Mouse (Mus musculus) lung, embryonic 15.5 days (tissue): ENCODE measurements around the gene Ppargc1a. TPM values are rescaled to one million over a fixed set of nuclear protein-coding genes. Genes with fewer than 3 reads are reported as not detected.

Experiments
- ATAC-seq: fragments of 200-750 bp; cut with Nextera tagmentation; 2 replicates; pipeline ENCODE4 v1.8.0; 2017; ENCODE audit warnings: moderate number of reproducible peaks, borderline replicate concordance; ENCODE audit not compliant: low FRiP score, low TSS enrichment; ENCODE audit errors: extremely low read depth
- H3K27ac ChIP-seq: fragments of 300-500 bp; sonication (generic); 2 replicates; pipeline ENCODE4 v1.5.1; 2015; ENCODE audit warnings: moderate library complexity, mild to moderate bottlenecking, inconsistent platforms
- H3K27me3 ChIP-seq: fragments of 300-500 bp; sonication (generic); 2 replicates; pipeline ENCODE4 v1.6.1; 2015; ENCODE audit warnings: inconsistent platforms
- H3K36me3 ChIP-seq: fragments of 300-500 bp; sonication (generic); 2 replicates; pipeline ENCODE4 v1.6.1; 2015; ENCODE audit warnings: inconsistent platforms
- H3K4me1 ChIP-seq: fragments of 300-500 bp; sonication (generic); 2 replicates; pipeline ENCODE4 v1.6.1; 2015; ENCODE audit warnings: inconsistent platforms
- H3K4me2 ChIP-seq: fragments of 300-500 bp; sonication (generic); 2 replicates; pipeline ENCODE4 v1.6.1; 2015; ENCODE audit warnings: inconsistent platforms, mild to moderate bottlenecking, moderate library complexity
- H3K4me3 ChIP-seq: fragments of 300-500 bp; sonication (generic); 2 replicates; pipeline ENCODE4 v1.5.1; 2015; ENCODE audit warnings: mild to moderate bottlenecking, inconsistent platforms
- H3K9ac ChIP-seq: fragments of 300-500 bp; sonication (generic); 2 replicates; pipeline ENCODE4 v1.6.1; 2015; ENCODE audit warnings: inconsistent platforms
- H3K9me3 ChIP-seq: fragments of 300-500 bp; sonication (generic); 2 replicates; pipeline ENCODE4 v1.6.1; 2016; ENCODE audit warnings: inconsistent platforms
- WGBS: fragments of 180-500 bp; shearing (Covaris S2); methylation state at CpG from one replicate; pipeline ENCODE4 v1.1.7; 2015; 5-methylcytosine and 5-hydroxymethylcytosine counted together
- polyA plus RNA-seq: library from polyadenylated mRNA; unstranded; fragments of >200 nt; fragmentation: Nextera tagmentation; extraction: Ambion mirVana; gene quantifications from 2 replicates; pipeline ENCODE4 v1.2.1, GENCODE M21; 2015

Gene Ppargc1a
- polyA plus RNA-seq, 1 experiment from 2014 or later, result 6.5 TPM

DNA sequence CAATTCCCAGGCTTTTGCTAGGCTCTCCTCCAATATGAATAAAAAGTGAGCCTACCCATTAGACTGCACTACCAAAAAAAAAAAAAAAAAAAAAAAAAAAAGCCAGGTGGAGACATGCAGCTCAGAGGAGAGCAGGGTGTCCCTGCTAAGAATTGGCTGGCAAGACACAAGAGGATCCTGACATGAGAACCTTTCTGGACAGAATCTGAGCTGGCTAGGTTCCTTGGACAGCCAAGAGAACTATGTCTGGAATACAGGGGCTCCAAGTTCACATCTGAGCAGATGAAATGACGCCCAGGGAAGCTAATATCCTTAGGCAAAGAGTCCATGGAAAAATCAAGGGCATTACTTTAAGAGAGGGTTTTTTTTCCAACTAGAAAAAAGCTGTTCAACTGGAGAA is 33.1 kb downstream of the Ppargc1a start:
- Histone ChIP-seq H3K36me3 (no peaks in the 10 kb centered on the region), H3K4me3 (no peak overlapping the region), H3K4me1 (no peaks in the 10 kb centered on the region), H3K9me3 (no peaks in the 10 kb centered on the region), H3K27me3 (no peaks in the 10 kb centered on the region), H3K27ac (no peak overlapping the region), H3K4me2 (no peak overlapping the region), H3K9ac (no peak overlapping the region)
- no peak for ATAC-seq
- 76% methylated on average over 1 of the region's 1 CpGs for WGBS

DNA sequence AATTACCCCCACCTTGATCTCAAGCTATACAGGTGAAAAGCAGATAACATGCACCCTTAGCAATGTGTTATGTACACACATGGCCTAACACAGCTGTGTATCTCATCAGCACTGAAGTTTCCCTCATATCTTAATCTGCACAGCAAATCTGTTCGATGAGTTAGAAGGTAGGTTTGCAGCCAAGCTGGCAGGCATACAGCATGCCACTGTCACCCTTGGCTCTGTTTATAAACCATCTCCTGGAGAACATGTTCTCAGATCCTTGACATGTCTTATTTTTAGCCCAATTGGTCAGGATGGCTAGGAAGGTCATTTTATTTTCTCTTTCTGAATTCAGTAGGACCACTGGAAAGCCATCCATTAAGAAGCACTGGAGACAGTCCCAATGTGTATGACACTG is 36.2 kb downstream of the Ppargc1a start:
- Histone ChIP-seq H3K9ac (no peak overlapping the region), H3K4me1 (no peaks in the 10 kb centered on the region), H3K9me3 (no peaks in the 10 kb centered on the region), H3K4me2 (no peak overlapping the region), H3K27ac (no peak overlapping the region), H3K4me3 (no peak overlapping the region), H3K36me3 (no peaks in the 10 kb centered on the region), H3K27me3 (no peaks in the 10 kb centered on the region)
- ATAC-seq, result no peak
- 62% methylated on average over 1 of the region's 1 CpGs for WGBS

DNA sequence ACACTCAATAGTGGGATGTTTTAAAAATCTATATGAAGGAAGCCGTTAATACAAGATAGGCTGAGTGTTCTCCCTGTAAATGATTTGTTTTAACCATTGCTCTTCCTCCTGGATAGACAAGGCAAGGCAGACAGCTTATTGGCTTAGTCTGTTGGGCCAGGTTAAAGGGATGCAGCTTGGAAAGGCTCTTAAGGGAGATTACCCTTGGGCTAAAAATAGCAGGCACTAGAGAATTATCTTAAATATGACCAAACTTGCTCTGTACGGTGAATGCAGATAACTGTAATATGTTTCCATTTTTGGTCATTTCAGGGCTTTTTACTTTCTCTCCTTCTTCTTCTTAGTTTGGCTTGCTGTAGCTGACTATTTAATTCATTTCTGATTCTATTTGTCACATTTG is 38.1 kb downstream of the Ppargc1a start:
- no peaks in the 10 kb centered on the region for H3K27me3 ChIP-seq
- no peaks in the 10 kb centered on the region for H3K9me3 ChIP-seq
- no peak overlapping the region for H3K4me2 ChIP-seq
- H3K4me3 ChIP-seq, result no peak overlapping the region
- no peaks in the 10 kb centered on the region for H3K36me3 ChIP-seq
- no peak overlapping the region for H3K9ac ChIP-seq
- ATAC-seq, result no peak
- 46% methylated on average over 2 of the region's 2 CpGs for WGBS
- H3K4me1 ChIP-seq, result no peaks in the 10 kb centered on the region
- H3K27ac ChIP-seq, result no peak overlapping the region

DNA sequence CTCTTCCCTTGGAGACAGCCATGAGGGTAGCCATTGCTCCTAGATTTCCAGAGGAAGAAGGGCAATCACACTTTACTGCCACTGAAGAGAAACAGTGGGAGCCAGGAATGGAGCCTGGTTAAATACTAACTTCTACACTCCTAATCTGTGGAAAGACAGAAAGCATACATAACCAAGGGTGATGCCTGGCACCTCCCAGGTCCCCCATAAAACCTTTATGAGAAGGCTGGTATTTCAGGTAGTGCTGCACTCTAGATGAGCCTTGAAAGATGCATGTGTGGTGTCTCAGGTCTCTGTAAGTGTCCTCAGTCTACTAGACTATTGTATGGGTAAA is 39.4 kb downstream of the Ppargc1a start:
- Histone ChIP-seq H3K4me1 (no peaks in the 10 kb centered on the region), H3K27ac (no peak overlapping the region)

DNA sequence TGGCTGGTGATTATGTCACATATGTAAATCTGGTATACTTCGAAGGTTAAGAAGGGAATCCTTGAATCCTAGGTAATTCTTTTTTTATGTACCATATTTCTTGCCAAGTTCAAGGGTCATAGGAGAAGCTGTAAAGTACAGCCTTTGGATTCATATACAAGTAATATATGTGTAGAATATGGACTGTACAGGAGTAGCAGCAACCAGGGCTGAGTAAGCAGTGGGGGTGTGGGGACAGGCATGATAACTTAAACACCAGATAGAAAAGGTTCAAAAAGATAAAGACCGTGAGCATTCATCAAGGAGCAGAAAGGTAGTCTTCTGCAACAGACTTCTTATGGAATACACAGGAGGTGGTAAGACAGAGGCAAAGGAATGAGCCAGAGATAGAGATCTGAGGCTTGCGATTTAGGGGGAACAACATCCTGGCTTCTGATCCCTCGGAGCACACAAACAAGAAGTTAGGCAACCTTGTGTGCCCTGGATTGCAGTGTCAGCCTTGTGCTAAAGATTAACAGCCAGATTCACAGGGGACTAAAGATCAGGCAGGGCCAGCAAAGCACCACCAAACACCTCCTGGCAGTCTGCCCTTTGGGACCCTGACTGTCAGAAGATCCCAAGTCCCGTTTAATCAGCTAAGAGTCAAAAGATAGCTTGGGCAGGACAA is 39.9 kb downstream of the Ppargc1a start:
- no peak overlapping the region for H3K4me3 ChIP-seq
- ATAC-seq, result no peak
- no peaks in the 10 kb centered on the region for H3K4me1 ChIP-seq
- no peaks in the 10 kb centered on the region for H3K27me3 ChIP-seq
- no peak overlapping the region for H3K4me2 ChIP-seq
- H3K36me3 ChIP-seq, result no peaks in the 10 kb centered on the region
- 70% methylated on average over 5 of the region's 5 CpGs for WGBS
- H3K27ac ChIP-seq, result no peak overlapping the region
- H3K9ac ChIP-seq, result no peak overlapping the region
- H3K9me3 ChIP-seq, result no peaks in the 10 kb centered on the region

More for the DNA sequence above, 39.4 kb downstream of the Ppargc1a start:
- Histone ChIP-seq H3K4me3 (no peak overlapping the region), H3K27me3 (no peaks in the 10 kb centered on the region), H3K9ac (no peak overlapping the region), H3K9me3 (no peaks in the 10 kb centered on the region), H3K36me3 (no peaks in the 10 kb centered on the region), H3K4me2 (no peak overlapping the region)
- no peak for ATAC-seq

DNA sequence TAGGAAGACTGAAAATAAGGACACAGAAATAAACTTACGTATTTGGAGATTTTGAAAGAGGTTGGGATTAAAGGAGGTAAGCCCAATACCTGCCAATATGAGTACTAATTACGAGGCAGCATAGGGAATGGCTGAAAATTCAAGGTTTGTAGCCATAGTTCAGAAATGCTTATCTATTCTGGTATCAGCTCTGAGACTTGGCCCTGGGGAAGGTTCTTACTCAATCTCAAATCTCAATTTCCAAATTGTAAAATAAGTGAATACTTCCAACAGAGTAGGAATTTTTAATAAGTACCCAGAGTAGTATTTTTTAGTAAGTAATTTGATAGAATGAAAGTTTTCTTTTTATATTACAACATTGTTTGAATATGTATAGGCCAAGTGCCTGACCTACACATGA is 41.7 kb downstream of the Ppargc1a start:
- no peaks in the 10 kb centered on the region for H3K27me3 ChIP-seq
- no peaks in the 10 kb centered on the region for H3K9me3 ChIP-seq
- no peak overlapping the region for H3K27ac ChIP-seq
- no peak for ATAC-seq
- H3K4me1 ChIP-seq, result no peaks in the 10 kb centered on the region
- no peaks in the 10 kb centered on the region for H3K36me3 ChIP-seq
- 86% methylated on average over 2 of the region's 2 CpGs for WGBS
- H3K4me3 ChIP-seq, result no peak overlapping the region
- no peak overlapping the region for H3K4me2 ChIP-seq
- H3K9ac ChIP-seq, result no peak overlapping the region

DNA sequence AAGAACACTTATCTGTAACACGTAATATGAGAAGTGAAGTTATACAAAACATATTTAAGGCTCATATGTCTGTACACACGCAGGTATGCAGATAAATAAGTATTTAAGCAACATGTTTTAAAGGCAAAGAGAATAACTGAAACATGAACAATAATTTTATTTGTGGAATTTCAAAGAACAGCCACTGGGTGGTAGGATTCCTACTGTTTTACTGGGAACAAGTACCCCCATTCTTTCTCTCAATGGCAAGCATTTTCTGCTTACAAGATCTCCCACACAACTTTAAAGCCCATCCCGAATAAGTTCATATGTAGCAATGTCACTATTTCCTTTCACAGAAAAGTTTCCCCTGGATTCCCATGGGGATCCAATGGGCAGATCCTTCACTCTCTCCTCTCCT is 46.7 kb downstream of the Ppargc1a start:
- H3K27me3 ChIP-seq, result no peaks in the 10 kb centered on the region
- H3K36me3 ChIP-seq, result no peaks in the 10 kb centered on the region
- H3K4me3 ChIP-seq, result no peak overlapping the region
- H3K9ac ChIP-seq, result no peak overlapping the region
- no peak for ATAC-seq
- WGBS, result 62% methylated on average over 3 of the region's 3 CpGs
- no peak overlapping the region for H3K4me2 ChIP-seq
- H3K4me1 ChIP-seq, result no peaks in the 10 kb centered on the region
- no peak overlapping the region for H3K27ac ChIP-seq
- H3K9me3 ChIP-seq, result no peaks in the 10 kb centered on the region

DNA sequence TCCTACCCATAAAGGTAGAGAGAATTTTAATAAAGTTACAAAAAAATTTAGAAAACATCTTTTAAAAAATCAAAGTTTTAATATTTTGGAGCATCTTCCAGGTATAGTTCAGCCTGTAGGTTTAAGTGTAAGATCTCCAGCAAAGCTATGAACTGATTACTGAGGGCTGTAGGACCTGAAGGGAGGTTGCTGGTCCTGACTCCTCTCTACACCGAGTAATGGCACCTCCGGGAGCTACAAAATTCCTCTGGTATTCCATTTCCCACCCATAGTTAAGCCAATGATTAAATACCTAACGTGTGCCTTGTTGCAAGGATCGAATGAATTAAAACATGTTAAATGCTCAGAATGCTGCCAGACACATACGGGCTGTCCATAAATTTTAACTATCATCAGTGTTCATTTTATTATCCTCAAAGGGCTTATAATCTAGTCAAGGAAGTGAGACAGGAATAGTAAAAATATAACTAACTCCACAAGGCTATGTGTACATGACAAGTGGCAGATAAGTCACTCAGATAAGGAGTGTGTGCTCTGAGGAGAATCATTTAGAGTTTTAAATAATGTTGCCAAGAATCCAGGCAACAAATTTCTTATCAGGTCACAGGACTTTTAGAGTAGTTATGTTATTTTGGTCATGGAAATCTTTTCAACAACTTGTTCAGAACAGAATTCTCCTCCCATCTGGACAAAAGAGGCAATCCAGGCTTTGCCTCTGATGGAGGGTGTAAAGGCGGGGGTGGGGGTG is 49.9 kb downstream of the Ppargc1a start:
- ATAC-seq, result no peak
- 66% methylated on average over 6 of the region's 6 CpGs for WGBS
- H3K4me1 ChIP-seq, result no peaks in the 10 kb centered on the region

DNA sequence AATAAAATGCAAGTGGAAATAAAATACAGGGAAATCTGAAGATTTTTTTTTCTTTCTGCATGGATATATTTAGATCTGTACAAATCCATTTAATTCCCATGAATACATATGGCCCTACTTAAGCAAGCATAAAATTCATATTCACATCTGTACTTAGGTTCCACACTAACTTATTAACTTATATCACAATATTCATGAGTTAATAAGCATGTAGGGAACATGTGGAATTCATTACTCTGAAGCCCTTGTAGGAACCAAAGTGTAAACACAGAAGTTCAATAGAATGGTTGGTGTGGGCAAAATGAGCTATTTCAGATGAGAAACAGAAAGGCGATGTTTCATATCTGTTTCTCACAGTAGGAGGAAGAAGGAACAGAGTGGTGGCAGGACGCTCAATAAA is 62.9 kb downstream of the Ppargc1a start:
- H3K4me3 ChIP-seq, result no peak overlapping the region
- H3K36me3 ChIP-seq, result no peaks in the 10 kb centered on the region
- H3K27ac ChIP-seq, result no peak overlapping the region
- no peaks in the 10 kb centered on the region for H3K4me1 ChIP-seq
- H3K9me3 ChIP-seq, result no peaks in the 10 kb centered on the region
- 86% methylated on average over 2 of the region's 2 CpGs for WGBS
- H3K27me3 ChIP-seq, result no peaks in the 10 kb centered on the region
- H3K9ac ChIP-seq, result no peak overlapping the region
- no peak for ATAC-seq
- no peak overlapping the region for H3K4me2 ChIP-seq

More for the DNA sequence above, 49.9 kb downstream of the Ppargc1a start:
- H3K9ac ChIP-seq, result no peak overlapping the region
- no peaks in the 10 kb centered on the region for H3K9me3 ChIP-seq
- H3K36me3 ChIP-seq, result no peaks in the 10 kb centered on the region
- H3K4me3 ChIP-seq, result no peak overlapping the region
- H3K27ac ChIP-seq, result no peak overlapping the region
- no peaks in the 10 kb centered on the region for H3K27me3 ChIP-seq
- H3K4me2 ChIP-seq, result no peak overlapping the region

DNA sequence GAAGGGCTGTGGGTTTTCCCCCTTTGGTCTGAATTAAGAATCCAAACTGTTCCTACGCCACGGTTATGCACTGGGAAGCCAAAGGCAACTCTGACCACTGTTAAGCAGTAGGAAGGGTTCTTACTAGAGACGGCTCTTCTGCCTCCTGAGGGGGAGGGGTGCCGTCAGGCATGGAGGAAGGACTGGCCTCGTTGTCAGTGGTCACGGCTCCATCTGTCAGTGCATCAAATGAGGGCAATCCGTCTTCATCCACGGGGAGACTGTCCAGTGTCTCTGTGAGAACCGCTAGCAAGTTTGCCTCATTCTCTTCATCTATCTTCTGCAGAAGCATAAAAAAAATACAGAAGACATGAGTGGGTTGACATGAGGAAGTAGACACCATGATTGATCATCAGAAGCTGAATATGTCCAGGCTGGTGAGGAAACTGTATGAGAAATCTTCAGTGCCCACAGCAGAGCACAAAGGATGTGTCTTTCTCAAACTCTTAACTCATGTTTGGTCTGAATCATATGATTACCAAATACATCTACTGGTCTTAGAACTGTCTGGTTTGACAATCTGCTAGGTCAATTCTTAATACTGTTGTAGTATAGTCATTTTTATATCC is 69.5 kb downstream of the Ppargc1a start:
- Histone ChIP-seq H3K4me3 (no peak overlapping the region), H3K27me3 (no peaks in the 10 kb centered on the region), H3K9me3 (no peaks in the 10 kb centered on the region), H3K9ac (no peak overlapping the region), H3K27ac (no peak overlapping the region), H3K36me3 (no peaks in the 10 kb centered on the region), H3K4me1 (peaks cover 6% of the 10 kb centered on the region; the same call in 1 of the 2 replicates), H3K4me2 (no peak overlapping the region)
- WGBS, result 23% methylated on average over 9 of the region's 9 CpGs
- ATAC-seq, result no peak

DNA sequence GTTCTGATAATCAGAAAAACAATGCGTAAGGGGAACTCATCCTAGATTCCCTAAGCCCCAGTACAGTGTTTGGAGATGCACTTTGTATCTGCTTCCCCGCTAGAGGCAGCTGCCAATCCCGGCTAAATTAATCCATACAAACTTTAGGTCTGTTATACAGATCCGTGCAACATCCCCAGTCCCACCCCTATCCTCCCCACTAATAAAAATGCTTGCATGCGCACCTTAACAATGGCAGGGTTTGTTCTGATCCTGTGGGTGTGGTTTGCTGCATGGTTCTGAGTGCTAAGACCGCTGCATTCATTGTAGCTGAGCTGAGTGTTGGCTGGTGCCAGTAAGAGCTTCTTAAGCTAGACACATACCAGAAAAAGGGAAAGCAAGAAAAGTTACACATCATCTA is 72.1 kb downstream of the Ppargc1a start:
- Histone ChIP-seq H3K4me2 (no peak overlapping the region), H3K36me3 (no peaks in the 10 kb centered on the region), H3K9ac (no peak overlapping the region), H3K4me1 (peaks cover 6% of the 10 kb centered on the region; the same call in 1 of the 2 replicates), H3K27me3 (no peaks in the 10 kb centered on the region), H3K9me3 (no peaks in the 10 kb centered on the region), H3K4me3 (no peak overlapping the region), H3K27ac (no peak overlapping the region)
- 71% methylated on average over 6 of the region's 6 CpGs for WGBS
- ATAC-seq, result no peak

DNA sequence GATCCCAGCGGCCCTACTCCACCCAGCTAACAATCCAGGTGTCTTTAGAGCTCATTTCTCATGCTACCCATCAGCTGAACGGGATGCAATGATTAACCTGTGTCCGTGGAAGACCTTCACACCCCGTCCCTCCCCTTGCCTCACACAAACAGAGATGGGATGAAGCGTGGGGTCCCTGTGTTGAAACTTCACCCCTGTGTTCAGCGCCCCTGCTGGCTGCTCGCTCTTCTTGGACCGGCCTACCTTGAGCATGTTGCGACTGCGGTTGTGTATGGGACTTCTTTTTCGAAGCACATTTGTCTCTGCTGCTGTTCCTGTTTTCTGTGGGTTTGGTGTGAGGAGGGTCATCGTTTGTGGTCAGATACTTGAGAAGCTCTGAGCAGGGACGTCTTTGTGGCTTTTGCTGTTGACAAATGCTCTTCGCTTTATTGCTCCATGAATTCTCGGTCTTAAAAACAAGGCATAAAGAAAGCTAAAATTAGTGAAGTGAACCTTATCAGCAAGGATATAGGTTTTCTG is 73.1 kb downstream of the Ppargc1a start:
- 62% methylated on average over 15 of the region's 15 CpGs for WGBS
- H3K9me3 ChIP-seq, result no peaks in the 10 kb centered on the region
- H3K27ac ChIP-seq, result no peak overlapping the region
- ATAC-seq, result no peak
- H3K27me3 ChIP-seq, result no peaks in the 10 kb centered on the region
- H3K4me1 ChIP-seq, result peaks cover 6% of the 10 kb centered on the region; the same call in 1 of the 2 replicates
- H3K4me2 ChIP-seq, result no peak overlapping the region
- no peaks in the 10 kb centered on the region for H3K36me3 ChIP-seq
- H3K4me3 ChIP-seq, result no peak overlapping the region
- H3K9ac ChIP-seq, result no peak overlapping the region
